Mouse (Mus musculus) kidney, adult 2 months (tissue): ENCODE measurements at regions not wholly inside any gene's neighbourhood (a gene's known extent, or its start where the extent isn't known, plus 50 kb on each side); places are given as distances from the start of the nearest gene placed in this dataset.

Experiments used
- CTCF ChIP-seq: fragments of 200-500 bp; conservative IDR thresholded peaks from 2 replicates; pipeline ENCODE4 v1.5.1; 2011; ENCODE audit warnings: low read depth, mild to moderate bottlenecking, control low read depth, low read length, moderate library complexity, mixed read lengths; ENCODE audit not compliant: insufficient read depth, insufficient read length
- POLR2A ChIP-seq: fragments of 200-500 bp; IDR thresholded peaks from one replicate; pipeline ENCODE4 v1.6.1; 2011; ENCODE audit warnings: low read depth, low read length, control low read depth

GRCm38 (mm10) chr15:97507176-97507575 lies 198.4 kb downstream of the Rpap3 start:
- no peak for TF ChIP-seq POLR2A
- TF ChIP-seq CTCF, result no peak
